Mouse (Mus musculus) neural tube, embryonic 15.5 days (tissue): ENCODE measurements around the gene Srd5a1. TPM values are rescaled to one million over a fixed set of nuclear protein-coding genes. Genes with fewer than 3 reads are reported as not detected.

ENCODE experiments used
- ATAC-seq: fragments of 200-750 bp; cut with Nextera tagmentation; 2 replicates; pipeline ENCODE4 v1.8.0; 2017; ENCODE audit warnings: mild to moderate bottlenecking, moderate TSS enrichment, moderate library complexity; ENCODE audit not compliant: low FRiP score
- H3K27ac ChIP-seq: fragments of 300-500 bp; sonication (generic); replicated peaks from 2 replicates; pipeline ENCODE4 v1.5.1; 2015; ENCODE audit warnings: mild to moderate bottlenecking, inconsistent platforms
- H3K27me3 ChIP-seq: fragments of 300-500 bp; sonication (generic); replicated peaks from 2 replicates; pipeline ENCODE4 v1.6.1; 2015; ENCODE audit warnings: inconsistent platforms
- H3K36me3 ChIP-seq: fragments of 300-500 bp; sonication (generic); 2 replicates; pipeline ENCODE4 v1.6.1; 2015; ENCODE audit warnings: inconsistent platforms
- H3K4me1 ChIP-seq: fragments of 300-500 bp; sonication (generic); 2 replicates; pipeline ENCODE4 v1.6.1; 2015; ENCODE audit warnings: inconsistent platforms
- H3K4me2 ChIP-seq: fragments of 300-500 bp; sonication (generic); 2 replicates; pipeline ENCODE4 v1.6.1; 2015; ENCODE audit warnings: inconsistent platforms, mild to moderate bottlenecking, moderate library complexity
- H3K4me3 ChIP-seq: fragments of 300-500 bp; sonication (generic); replicated peaks from 2 replicates; pipeline ENCODE4 v1.5.1; 2015; ENCODE audit warnings: mild to moderate bottlenecking, inconsistent platforms
- H3K9ac ChIP-seq: fragments of 300-500 bp; sonication (generic); replicated peaks from 2 replicates; pipeline ENCODE4 v1.6.1; 2015; ENCODE audit warnings: mild to moderate bottlenecking, inconsistent platforms
- H3K9me3 ChIP-seq: fragments of 300-500 bp; sonication (generic); replicated peaks from 2 replicates; pipeline ENCODE4 v1.6.1; 2016; ENCODE audit warnings: inconsistent platforms
- WGBS: fragments of 180-500 bp; shearing (Covaris S2); methylation state at CpG from one replicate; pipeline ENCODE4 v1.1.7; 2015; ENCODE audit warnings: mixed read lengths; 5-methylcytosine and 5-hydroxymethylcytosine counted together
- polyA plus RNA-seq: library from polyadenylated mRNA; unstranded; fragments of >200 nt; fragmentation: Nextera tagmentation; extraction: Ambion mirVana; gene quantifications from 2 replicates; pipeline ENCODE4 v1.2.1, GENCODE M21; 2015

The Srd5a1 gene
- polyA plus RNA-seq, 1 experiment from 2014 or later, result 26.4 TPM

DNA sequence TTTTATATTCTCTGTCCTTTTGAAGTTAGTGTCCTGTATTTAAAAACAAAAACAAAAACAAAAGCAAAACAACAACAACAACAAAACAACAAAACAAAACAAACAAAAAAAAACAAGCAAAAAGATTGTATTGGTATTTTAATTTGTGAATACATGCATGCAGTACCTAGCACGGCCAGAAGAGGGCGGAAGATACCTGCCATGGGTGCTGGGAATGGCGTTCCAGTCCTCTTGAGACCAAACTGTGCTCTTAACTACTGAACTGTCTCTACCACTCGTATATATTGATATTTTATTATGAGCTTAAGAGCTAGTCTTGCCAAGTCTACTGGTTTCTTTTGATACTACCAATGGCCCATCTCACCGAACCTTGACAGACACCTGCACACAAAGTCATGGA is 58.2 kb downstream of the Srd5a1 start:
- Histone ChIP-seq H3K4me1 (no peaks in the 10 kb centered on the region), H3K27ac (no peak overlapping the region), H3K27me3 (no peaks in the 10 kb centered on the region), H3K9me3 (no peaks in the 10 kb centered on the region), H3K36me3 (no peaks in the 10 kb centered on the region), H3K9ac (no peak overlapping the region), H3K4me3 (no peak overlapping the region), H3K4me2 (no peak overlapping the region)
- no peak for ATAC-seq
- WGBS, result 22% methylated on average over 5 of the region's 5 CpGs

GRCm38 (mm10) chr13:69550831-69551230 is 60.4 kb downstream of the Srd5a1 start:
- Histone ChIP-seq H3K4me1 (no peaks in the 10 kb centered on the region), H3K36me3 (no peaks in the 10 kb centered on the region), H3K9ac (no peak overlapping the region), H3K4me2 (no peak overlapping the region), H3K4me3 (no peak overlapping the region), H3K27ac (no peak overlapping the region), H3K27me3 (no peaks in the 10 kb centered on the region), H3K9me3 (no peaks in the 10 kb centered on the region)
- ATAC-seq, result no peak
- 91% methylated on average over 2 of the region's 2 CpGs for WGBS

GRCm38 (mm10) chr13:69549980-69550379 is 61.3 kb downstream of the Srd5a1 start:
- Histone ChIP-seq H3K4me1 (no peaks in the 10 kb centered on the region), H3K9me3 (no peaks in the 10 kb centered on the region), H3K27me3 (no peaks in the 10 kb centered on the region), H3K36me3 (no peaks in the 10 kb centered on the region), H3K4me3 (no peak overlapping the region), H3K27ac (no peak overlapping the region), H3K9ac (no peak overlapping the region), H3K4me2 (no peak overlapping the region)
- 51% methylated on average over 8 of the region's 8 CpGs for WGBS
- ATAC-seq, result no peak

- 73% methylated on average over 16 of the region's 16 CpGs for WGBS
- no peak for ATAC-seq
- no peak overlapping the region for H3K9ac ChIP-seq
Measured at GRCm38 (mm10) chr13:69547488-69548180, 63.6 kb downstream of the Srd5a1 start.

DNA sequence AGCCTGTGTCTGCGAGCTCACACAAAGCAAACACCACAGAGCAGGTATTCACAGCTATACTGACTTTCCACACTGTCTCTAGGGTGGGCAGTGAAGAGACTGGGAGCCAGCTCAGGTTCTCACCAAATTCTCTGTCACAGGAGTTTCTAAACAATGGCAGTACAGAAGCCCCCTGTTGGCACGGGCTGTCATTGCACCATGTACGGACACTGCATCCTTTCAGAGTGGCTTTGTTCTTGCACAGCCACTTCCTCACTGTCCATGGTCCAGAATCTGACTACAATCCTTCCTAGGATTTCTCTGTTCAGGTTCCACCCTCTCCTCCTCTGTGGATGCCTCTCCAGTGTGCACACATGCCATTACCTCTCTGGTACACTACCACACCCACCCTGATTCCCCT is 66.2 kb downstream of the Srd5a1 start:
- Histone ChIP-seq H3K27me3 (no peaks in the 10 kb centered on the region), H3K36me3 (no peaks in the 10 kb centered on the region), H3K27ac (no peak overlapping the region), H3K4me1 (peaks cover 20% of the 10 kb centered on the region), H3K4me2 (no peak overlapping the region), H3K9me3 (no peaks in the 10 kb centered on the region), H3K9ac (no peak overlapping the region), H3K4me3 (no peak overlapping the region)
- ATAC-seq, result 0 out of 2 replicates have a peak, but pooled peaks have one; percentile 42
- WGBS, result 27% methylated on average over 3 of the region's 3 CpGs

More at GRCm38 (mm10) chr13:69547488-69548180, 63.6 kb downstream of the Srd5a1 start:
- Histone ChIP-seq H3K9me3 (no peaks in the 10 kb centered on the region), H3K4me3 (no peak overlapping the region), H3K4me1 (peaks cover 14% of the 10 kb centered on the region), H3K36me3 (no peaks in the 10 kb centered on the region), H3K4me2 (no peak overlapping the region), H3K27me3 (no peaks in the 10 kb centered on the region), H3K27ac (no peak overlapping the region)

- 47% methylated on average over 12 of the region's 12 CpGs for WGBS
- Histone ChIP-seq H3K27me3 (no peaks in the 10 kb centered on the region), H3K4me1 (peaks cover 30% of the 10 kb centered on the region), H3K9me3 (no peaks in the 10 kb centered on the region), H3K4me3 (no peak overlapping the region), H3K36me3 (no peaks in the 10 kb centered on the region), H3K4me2 (peak overlapping the region; percentile 38), H3K27ac (no peak overlapping the region), H3K9ac (no peak overlapping the region)
- ATAC-seq, result peak; percentile 25; the same call in 1 of the 2 replicates
Measured at GRCm38 (mm10) chr13:69543595-69543994, 67.6 kb downstream of the Srd5a1 start.

DNA sequence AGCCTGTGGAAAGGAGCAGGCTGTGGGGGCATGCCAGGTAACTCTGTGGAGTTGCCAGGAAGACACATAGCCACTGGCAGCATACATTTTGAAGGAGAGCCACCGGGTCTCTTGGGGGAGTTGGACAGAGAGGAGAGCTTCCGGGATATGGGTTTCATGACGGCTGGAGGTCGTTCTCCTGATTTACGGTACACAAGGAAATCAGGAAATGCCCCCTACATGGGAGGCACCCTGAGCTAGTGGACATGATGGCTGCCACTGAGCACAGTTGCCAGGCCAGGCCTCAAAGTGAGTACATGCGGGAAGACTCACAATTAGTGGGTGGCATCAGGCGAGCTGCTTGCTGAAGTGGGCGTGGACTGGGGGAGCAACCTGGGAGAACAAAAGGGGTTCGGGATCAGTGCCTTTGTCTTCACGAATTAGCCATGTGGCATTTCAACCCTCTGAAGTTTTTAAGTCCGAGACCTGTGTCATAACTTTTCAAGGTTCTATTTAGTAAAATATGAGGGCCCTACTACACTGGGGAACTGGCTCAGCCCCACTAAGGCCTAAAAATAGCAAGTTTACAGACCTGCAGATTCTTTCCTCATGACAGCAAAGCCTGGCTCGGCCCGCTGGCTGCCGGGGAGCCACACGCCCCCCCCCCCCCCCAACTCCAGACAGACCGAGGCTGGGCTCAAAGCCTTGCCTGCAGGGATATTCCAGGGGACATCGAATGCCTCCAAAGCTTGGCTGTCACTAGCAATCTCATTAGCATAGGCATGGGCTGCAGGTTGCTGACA is 68.5 kb downstream of the Srd5a1 start:
- Histone ChIP-seq H3K4me2 (no peak overlapping the region; the same call in 1 of the 2 replicates), H3K4me1 (peaks cover 30% of the 10 kb centered on the region), H3K27ac (no peak overlapping the region), H3K4me3 (no peak overlapping the region), H3K36me3 (no peaks in the 10 kb centered on the region), H3K9me3 (no peaks in the 10 kb centered on the region), H3K27me3 (no peaks in the 10 kb centered on the region), H3K9ac (no peak overlapping the region)
- WGBS, result 38% methylated on average over 17 of the region's 17 CpGs
- ATAC-seq, result no peak

GRCm38 (mm10) chr13:69541776-69542175 is 69.5 kb downstream of the Srd5a1 start:
- Histone ChIP-seq H3K9ac (no peak overlapping the region), H3K9me3 (no peaks in the 10 kb centered on the region), H3K27me3 (no peaks in the 10 kb centered on the region), H3K4me1 (peaks cover 30% of the 10 kb centered on the region), H3K4me3 (no peak overlapping the region), H3K27ac (no peak overlapping the region), H3K36me3 (no peaks in the 10 kb centered on the region), H3K4me2 (no peak overlapping the region)
- WGBS, result 82% methylated on average over 10 of the region's 10 CpGs
- no peak for ATAC-seq

- ATAC-seq, result no peak
- H3K27me3 ChIP-seq, result no peaks in the 10 kb centered on the region
- H3K9ac ChIP-seq, result no peak overlapping the region
- no peak overlapping the region for H3K4me2 ChIP-seq
- peaks cover 30% of the 10 kb centered on the region for H3K4me1 ChIP-seq
- no peak overlapping the region for H3K4me3 ChIP-seq
- no peaks in the 10 kb centered on the region for H3K9me3 ChIP-seq
- H3K36me3 ChIP-seq, result no peaks in the 10 kb centered on the region
- WGBS, result 83% methylated on average over 6 of the region's 6 CpGs
- no peak overlapping the region for H3K27ac ChIP-seq
Measured at GRCm38 (mm10) chr13:69541209-69541608, 70.0 kb downstream of the Srd5a1 start.

DNA sequence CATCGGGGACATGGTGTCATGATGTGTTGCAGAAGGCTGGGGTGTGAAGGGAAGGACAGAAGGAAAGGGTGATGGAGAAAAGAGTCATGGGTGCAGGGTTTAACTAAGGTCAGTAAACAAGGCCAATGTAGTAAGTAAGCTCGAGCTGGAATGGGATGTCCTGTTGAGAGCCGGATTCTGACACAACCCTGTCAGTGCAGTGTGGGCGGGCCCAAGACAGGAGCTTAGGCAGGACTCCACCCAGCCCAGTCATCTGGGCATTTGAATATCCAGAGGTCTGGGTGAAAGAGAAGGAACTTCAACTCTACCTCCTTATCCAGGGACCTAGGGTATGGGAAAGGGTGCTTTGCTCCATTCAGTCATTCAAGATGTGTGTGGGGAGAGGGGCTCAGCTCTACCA is 72.9 kb downstream of the Srd5a1 start:
- no peaks in the 10 kb centered on the region for H3K36me3 ChIP-seq
- no peak overlapping the region for H3K9ac ChIP-seq
- no peak overlapping the region for H3K4me2 ChIP-seq
- no peak overlapping the region for H3K4me3 ChIP-seq
- H3K9me3 ChIP-seq, result no peaks in the 10 kb centered on the region
- WGBS, result 37% methylated on average over 4 of the region's 4 CpGs
- H3K4me1 ChIP-seq, result peaks cover 31% of the 10 kb centered on the region
- no peak overlapping the region for H3K27ac ChIP-seq
- no peak for ATAC-seq
- H3K27me3 ChIP-seq, result no peaks in the 10 kb centered on the region

DNA sequence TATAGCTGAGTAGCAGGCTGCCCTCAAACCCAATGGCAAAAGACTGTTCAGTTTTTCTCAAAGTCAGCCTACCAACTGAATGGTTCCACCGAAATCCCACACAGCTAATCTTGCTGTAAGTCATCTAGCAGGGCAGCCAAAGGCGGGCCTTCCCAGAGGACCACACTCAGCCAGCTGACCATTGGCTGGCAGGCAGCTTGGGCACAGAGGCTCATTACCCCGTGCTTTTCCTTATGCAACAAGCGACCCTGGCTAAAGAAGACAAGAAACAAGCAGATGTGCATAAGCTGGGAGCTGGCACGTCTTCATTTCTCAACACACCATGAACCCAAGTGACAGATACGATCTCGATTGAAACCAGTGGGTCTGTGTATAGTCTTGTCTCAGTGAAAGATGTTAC is 73.9 kb downstream of the Srd5a1 start:
- H3K9ac ChIP-seq, result no peak overlapping the region
- no peaks in the 10 kb centered on the region for H3K9me3 ChIP-seq
- no peak for ATAC-seq
- H3K4me2 ChIP-seq, result no peak overlapping the region
- 68% methylated on average over 7 of the region's 7 CpGs for WGBS
- H3K4me3 ChIP-seq, result no peak overlapping the region
- peaks cover 32% of the 10 kb centered on the region for H3K4me1 ChIP-seq
- H3K36me3 ChIP-seq, result no peaks in the 10 kb centered on the region
- H3K27ac ChIP-seq, result no peak overlapping the region
- H3K27me3 ChIP-seq, result no peaks in the 10 kb centered on the region

- peaks cover 46% of the 10 kb centered on the region for H3K4me1 ChIP-seq
- H3K9me3 ChIP-seq, result no peaks in the 10 kb centered on the region
- H3K27ac ChIP-seq, result 0 out of 2 replicates have a peak overlapping the region, but pooled peaks have one; percentile 91
- WGBS, result 82% methylated on average over 4 of the region's 4 CpGs
- no peak for ATAC-seq
- no peaks in the 10 kb centered on the region for H3K27me3 ChIP-seq
- peak overlapping the region; percentile 92 for H3K4me2 ChIP-seq
- 0 out of 2 replicates have a peak overlapping the region, but pooled peaks have one; percentile 9 for H3K9ac ChIP-seq
- peak overlapping the region; percentile 79; the same call in 1 of the 2 replicates for H3K4me3 ChIP-seq
- no peaks in the 10 kb centered on the region for H3K36me3 ChIP-seq
Measured at GRCm38 (mm10) chr13:69536021-69536420, 75.2 kb downstream of the Srd5a1 start.
